Mouse (Mus musculus): ENCODE data around the gene Cilp. TPM values are rescaled to one million over a fixed set of nuclear protein-coding genes. Genes with fewer than 3 reads are reported as not detected.

The Cilp gene
- 0.01 and 0.02 TPM in 2 replicates for polyA plus RNA-seq (2012; rRNA removed)

GRCm38 (mm10) chr9:65264959-65265358, at the start of gene Cilp:
Cilp (plus strand) TSS chr9:65265180.

GRCm38 (mm10) chr9:65293973-65294715, 29.2 kb downstream of the Cilp start, which contains the start of gene Clpx:
Clpx (plus strand) TSS chr9:65294260.

Other genes starting within 250 kb of the Cilp start
- 22.8 and 27.1 TPM in 2 replicates for gene Hacd3, start 243.5 kb upstream of the Cilp start, polyA plus RNA-seq (2012; rRNA removed)
- gene Dpp8, start 232.8 kb upstream of the Cilp start, polyA plus RNA-seq (2012; rRNA removed): 16.6 and 21.3 TPM in 2 replicates
- gene Igdcc4, start 163.7 kb upstream of the Cilp start, polyA plus RNA-seq (2012; rRNA removed): 4.3 and 4.6 TPM in 2 replicates
- 0.07 and 0.08 TPM in 2 replicates for gene Igdcc3, start 124.0 kb upstream of the Cilp start, polyA plus RNA-seq (2012; rRNA removed)
- gene Parp16, start 69.8 kb upstream of the Cilp start, polyA plus RNA-seq (2012; rRNA removed): 4.0 and 5.9 TPM in 2 replicates
- gene Clpx, start 29.1 kb downstream of the Cilp start, polyA plus RNA-seq (2012; rRNA removed): 11.1 and 12.7 TPM in 2 replicates
- 4.6 and 5.3 TPM in 2 replicates for gene Pdcd7, start 80.9 kb downstream of the Cilp start, polyA plus RNA-seq (2012; rRNA removed)
- gene Ubap1l, start 95.9 kb downstream of the Cilp start, polyA plus RNA-seq (2012; rRNA removed): 0.07 and 0.22 TPM in 2 replicates
- gene Kbtbd13, start 126.5 kb downstream of the Cilp start, polyA plus RNA-seq (2012; rRNA removed): 0.02 and 0.05 TPM in 2 replicates
- gene Rasl12, start 133.3 kb downstream of the Cilp start, polyA plus RNA-seq (2012; rRNA removed): 0.12 and 0.17 TPM in 2 replicates
- gene Slc51b, start 157.8 kb downstream of the Cilp start, polyA plus RNA-seq (2012; rRNA removed): 0.05 and 0.09 TPM in 2 replicates
- gene Mtfmt, start 170.6 kb downstream of the Cilp start, polyA plus RNA-seq (2012; rRNA removed): 5.7 and 6.8 TPM in 2 replicates
- 7.6 and 7.7 TPM in 2 replicates for gene Spg21, start 195.8 kb downstream of the Cilp start, polyA plus RNA-seq (2012; rRNA removed)